Mouse (Mus musculus) olfactory bulb, adult 2 months (tissue): ENCODE results near the gene Lgals1.

ENCODE experiments used
- CTCF ChIP-seq: fragments of 200-500 bp; IDR thresholded peaks from 2 replicates; pipeline ENCODE4 v1.5.1; 2012; ENCODE audit warnings: low read depth, mild to moderate bottlenecking, low read length, moderate library complexity; ENCODE audit not compliant: insufficient read depth
- POLR2A ChIP-seq: fragments of 200-500 bp; IDR thresholded peaks from 2 replicates; pipeline ENCODE4 v1.6.1; 2012; ENCODE audit warnings: mild to moderate bottlenecking, low read depth, low read length, moderate library complexity; ENCODE audit not compliant: insufficient read depth

DNA sequence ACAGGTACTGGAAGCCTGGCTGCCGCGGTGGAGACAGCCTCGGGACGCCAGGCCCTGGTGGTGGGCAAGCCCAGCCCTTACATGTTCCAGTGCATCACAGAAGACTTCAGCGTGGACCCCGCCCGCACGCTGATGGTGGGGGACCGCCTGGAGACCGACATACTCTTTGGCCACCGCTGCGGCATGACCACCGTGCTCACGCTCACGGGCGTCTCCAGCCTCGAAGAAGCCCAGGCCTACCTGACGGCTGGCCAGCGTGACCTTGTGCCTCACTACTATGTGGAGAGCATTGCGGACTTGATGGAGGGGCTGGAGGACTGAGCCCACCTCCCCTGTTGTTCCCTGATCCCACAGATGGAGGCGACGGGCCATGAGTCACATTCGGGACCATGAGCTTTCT is 8.4 kb upstream of the Lgals1 start:
- TF ChIP-seq CTCF (no peak), POLR2A (no peak)
